Mouse (Mus musculus): ENCODE results near the gene Heyl.

GRCm38 (mm10) chr4:123271063-123271462 is 37.7 kb downstream of the Heyl start:
- TF ChIP-seq EP300 (IDR thresholded peaks at IDR 0.05; ENCODE audit: low read depth) (no peak), CTCF (IDR thresholded peaks at IDR 0.05; ENCODE audit: low read depth) (no peak)

Data from heart, postnatal 0 days (tissue).